Mouse (Mus musculus) heart, embryonic 12.5 days (tissue): Measurements from ENCODE around the gene Wbp2nl. TPM values are rescaled to one million over a fixed set of nuclear protein-coding genes. Genes with fewer than 3 reads are reported as not detected.
A peak's percentile ranks its signal among the peaks of the same experiment; 100 is the strongest.

Experiments used
- ATAC-seq: fragments of 200-750 bp; cut with Nextera tagmentation; 2 replicates; pipeline ENCODE4 v1.8.0; 2017; ENCODE audit warnings: moderate TSS enrichment, moderate library complexity; ENCODE audit not compliant: insufficient number of reproducible peaks, low FRiP score
- H3K27ac ChIP-seq: fragments of 300-500 bp; sonication (generic); 2 replicates; pipeline ENCODE4 v1.5.1; 2016; ENCODE audit warnings: mild to moderate bottlenecking, moderate library complexity; ENCODE audit not compliant: poor library complexity, severe bottlenecking
- H3K27me3 ChIP-seq: fragments of 300-500 bp; sonication (generic); replicated peaks from 2 replicates; pipeline ENCODE4 v1.6.1; 2016; ENCODE audit warnings: mild to moderate bottlenecking, moderate library complexity
- H3K36me3 ChIP-seq: fragments of 300-500 bp; sonication (generic); 2 replicates; pipeline ENCODE4 v1.6.1; 2016; ENCODE audit warnings: mild to moderate bottlenecking, moderate library complexity
- H3K4me1 ChIP-seq: fragments of 300-500 bp; sonication (generic); replicated peaks from 2 replicates; pipeline ENCODE4 v1.6.1; 2016; ENCODE audit warnings: mild to moderate bottlenecking
- H3K4me2 ChIP-seq: fragments of 300-500 bp; sonication (generic); 2 replicates; pipeline ENCODE4 v1.6.1; 2016; ENCODE audit warnings: mild to moderate bottlenecking, moderate library complexity
- H3K4me3 ChIP-seq: fragments of 300-500 bp; sonication (generic); 2 replicates; pipeline ENCODE4 v1.5.1; 2016; ENCODE audit warnings: mild to moderate bottlenecking
- H3K9ac ChIP-seq: fragments of 300-500 bp; sonication (generic); 2 replicates; pipeline ENCODE4 v1.6.1; 2016; ENCODE audit warnings: mild to moderate bottlenecking, moderate library complexity
- H3K9me3 ChIP-seq: fragments of 300-500 bp; sonication (generic); replicated peaks from 2 replicates; pipeline ENCODE4 v1.6.1; 2016; ENCODE audit warnings: mild to moderate bottlenecking, moderate library complexity
- WGBS: fragments of 180-500 bp; shearing (Covaris S2); methylation state at CpG from one replicate; pipeline ENCODE4 v1.1.7; 2016; 5-methylcytosine and 5-hydroxymethylcytosine counted together
- polyA plus RNA-seq: library from polyadenylated mRNA; unstranded; fragments of >200 nt; fragmentation: Nextera tagmentation; extraction: Ambion mirVana; gene quantifications from 2 replicates; pipeline ENCODE4 v1.2.1, GENCODE M21; 2016

Wbp2nl gene
- polyA plus RNA-seq, 1 experiment from 2014 or later: 0.66 TPM

DNA sequence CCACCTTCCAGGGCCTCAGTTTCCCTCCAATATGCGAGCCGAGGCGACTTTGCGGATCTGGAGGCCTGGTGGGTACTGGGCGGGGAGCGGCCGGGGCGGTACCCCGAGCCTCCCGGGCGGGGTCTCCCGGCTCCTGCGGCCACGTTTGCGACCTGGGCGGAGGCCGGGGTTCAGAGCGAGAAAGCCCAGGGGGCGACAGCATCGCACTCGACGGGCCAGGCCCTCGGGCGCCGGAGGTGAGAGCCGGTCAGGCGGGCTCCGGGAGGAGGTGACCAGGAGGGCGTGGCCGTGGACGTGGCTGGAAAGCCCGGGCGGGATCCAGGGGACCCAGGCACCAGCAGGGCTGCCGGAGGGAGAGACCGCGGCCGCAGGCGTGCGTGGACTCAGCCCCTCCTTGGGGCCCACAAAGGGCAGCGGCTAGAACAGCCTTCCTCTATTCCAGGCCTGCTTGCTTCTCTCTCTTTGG is 42.3 kb downstream of the Wbp2nl start:
- peaks cover 41% of the 10 kb centered on the region for H3K4me1 ChIP-seq
- WGBS: 2% methylated on average over 40 of the region's 40 CpGs
- ATAC-seq: peak; percentile 46
- peak overlapping the region; percentile 82 for H3K9ac ChIP-seq
- no peaks in the 10 kb centered on the region for H3K9me3 ChIP-seq
- peak overlapping the region; percentile 57 for H3K4me3 ChIP-seq
- peak overlapping the region; percentile 84 for H3K4me2 ChIP-seq
- no peaks in the 10 kb centered on the region for H3K27me3 ChIP-seq
- H3K27ac ChIP-seq: peak overlapping the region; percentile 71
- peaks cover 12% of the 10 kb centered on the region for H3K36me3 ChIP-seq

DNA sequence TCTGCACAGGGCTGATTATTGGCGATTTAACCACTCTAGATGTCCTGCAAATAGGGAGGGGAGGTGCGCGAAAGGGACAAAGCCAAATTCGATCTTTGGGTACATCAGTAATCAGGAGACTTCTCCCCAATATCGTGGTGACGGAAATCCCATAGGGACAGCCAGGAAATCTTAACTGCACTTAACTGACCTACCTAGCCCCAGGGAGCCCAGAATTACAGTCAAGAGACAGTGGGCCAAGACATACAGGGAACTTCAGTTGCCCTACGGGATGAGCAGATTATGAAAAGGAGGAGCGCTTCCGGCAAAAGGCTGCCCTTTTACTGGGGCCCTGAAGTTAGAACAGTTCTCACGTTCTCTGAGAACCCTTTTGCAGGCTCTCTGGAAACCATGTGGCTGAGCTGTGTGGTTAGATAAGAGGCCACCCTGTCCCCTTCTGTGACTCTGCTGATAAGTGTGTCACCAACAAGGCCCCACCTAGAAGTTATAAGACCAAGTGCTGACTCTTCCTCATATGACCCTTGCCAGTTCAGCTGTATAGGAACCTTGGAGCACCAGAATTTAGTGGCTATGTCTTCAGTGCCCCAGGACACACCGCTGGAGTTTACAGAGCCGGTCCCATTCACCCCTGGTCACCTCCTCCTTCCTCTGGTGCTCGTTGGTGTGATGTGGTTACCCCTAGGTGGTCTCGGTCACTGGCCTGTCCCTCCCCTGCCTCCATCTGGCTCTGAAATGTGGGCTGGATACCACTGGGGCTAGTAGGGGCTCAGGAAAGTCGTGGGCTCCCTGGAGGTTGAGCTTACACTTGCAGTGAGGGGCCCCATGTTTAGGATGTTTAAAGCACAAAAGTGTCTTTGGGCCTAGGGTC is 43.2 kb downstream of the Wbp2nl start:
- H3K4me1 ChIP-seq: peaks cover 44% of the 10 kb centered on the region
- peak; percentile 44 for ATAC-seq

DNA sequence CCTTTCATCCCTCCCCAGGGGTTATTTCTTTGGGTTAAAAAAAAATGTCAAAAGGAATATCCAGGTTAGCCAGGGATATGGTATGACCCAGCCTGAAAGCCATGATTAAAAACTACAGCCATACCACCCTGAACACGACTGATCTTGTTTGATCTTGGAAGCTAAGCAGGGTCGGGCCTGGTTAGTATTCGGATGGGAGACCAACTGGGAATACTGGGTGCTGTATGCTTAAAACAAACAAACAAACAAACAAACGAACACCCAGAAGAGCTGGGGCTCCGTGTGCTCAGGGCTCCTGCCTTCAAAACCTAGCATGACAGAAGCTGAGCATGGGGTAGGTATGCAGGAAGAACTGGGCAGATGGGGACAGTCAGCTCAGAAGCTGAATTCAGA is 43.8 kb downstream of the Wbp2nl start:
- no peak overlapping the region for H3K4me3 ChIP-seq
- peak overlapping the region; percentile 5; the same call in 1 of the 2 replicates for H3K4me2 ChIP-seq
- no peak overlapping the region for H3K9ac ChIP-seq
- H3K9me3 ChIP-seq: no peaks in the 10 kb centered on the region
- peaks cover 46% of the 10 kb centered on the region for H3K4me1 ChIP-seq
- H3K27ac ChIP-seq: peak overlapping the region; percentile 71
- 64% methylated on average over 5 of the region's 5 CpGs for WGBS
- no peaks in the 10 kb centered on the region for H3K27me3 ChIP-seq
- H3K36me3 ChIP-seq: peaks cover 8% of the 10 kb centered on the region
- no peak for ATAC-seq

More for the DNA sequence above, 43.2 kb downstream of the Wbp2nl start:
- Histone ChIP-seq H3K9me3 (no peaks in the 10 kb centered on the region), H3K4me3 (peak overlapping the region; percentile 57), H3K4me2 (peak overlapping the region; percentile 84), H3K27ac (peak overlapping the region; percentile 71), H3K27me3 (no peaks in the 10 kb centered on the region), H3K9ac (peak overlapping the region; percentile 82), H3K36me3 (0 out of 2 replicates have a peak, but pooled peaks cover 5% of the 10 kb centered on the region)
- 34% methylated on average over 15 of the region's 15 CpGs for WGBS

DNA sequence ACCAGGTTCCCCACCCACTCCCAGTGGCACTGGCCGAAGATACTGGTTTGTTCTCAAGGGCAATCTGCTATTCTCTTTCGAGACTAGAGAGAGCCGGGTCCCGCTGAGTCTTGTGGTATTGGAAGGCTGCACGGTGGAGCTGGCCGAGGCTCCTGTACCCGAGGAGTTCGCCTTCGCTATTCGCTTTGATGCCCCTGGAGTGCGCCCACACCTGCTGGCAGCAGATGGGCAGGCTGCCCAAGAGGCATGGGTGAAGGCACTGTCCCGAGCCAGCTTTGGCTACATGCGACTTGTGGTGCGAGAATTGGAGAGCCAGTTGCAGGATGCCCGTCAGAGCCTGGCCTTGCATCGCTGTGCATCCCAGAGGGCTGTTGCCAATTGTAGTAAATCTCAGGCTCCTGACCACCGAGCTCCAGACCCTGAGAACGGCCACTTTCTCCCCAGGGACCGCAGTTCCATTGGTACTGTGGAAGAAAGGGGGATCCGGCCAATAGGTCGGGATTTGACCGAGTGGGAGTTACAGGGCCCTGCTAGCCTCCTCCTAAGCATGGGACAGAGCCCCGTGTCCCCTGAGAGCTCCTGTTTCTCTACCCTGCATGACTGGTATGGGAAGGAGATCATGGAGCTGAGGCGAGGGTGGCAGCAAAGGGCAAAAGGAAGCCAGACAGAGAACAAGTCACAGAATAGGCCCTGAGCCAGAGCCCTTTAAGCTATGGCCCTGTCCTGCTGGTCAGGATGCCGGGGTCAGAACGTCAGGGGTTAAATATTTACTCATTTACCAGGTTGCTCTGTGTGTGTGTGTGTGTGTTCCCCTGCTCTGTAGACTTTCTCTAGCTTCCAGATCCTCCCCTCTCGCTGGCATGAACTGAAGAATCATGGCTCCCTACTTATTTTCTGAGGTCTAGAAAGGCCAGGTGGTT is 44.9 kb downstream of the Wbp2nl start:
- no peaks in the 10 kb centered on the region for H3K9me3 ChIP-seq
- peaks cover 45% of the 10 kb centered on the region for H3K4me1 ChIP-seq
- no peak overlapping the region for H3K4me3 ChIP-seq
- H3K27me3 ChIP-seq: no peaks in the 10 kb centered on the region
- H3K4me2 ChIP-seq: peak overlapping the region; percentile 37
- H3K9ac ChIP-seq: no peak overlapping the region
- no peak overlapping the region for H3K27ac ChIP-seq
- 88% methylated on average over 27 of the region's 27 CpGs for WGBS
- peaks cover 19% of the 10 kb centered on the region for H3K36me3 ChIP-seq
- no peak for ATAC-seq

DNA sequence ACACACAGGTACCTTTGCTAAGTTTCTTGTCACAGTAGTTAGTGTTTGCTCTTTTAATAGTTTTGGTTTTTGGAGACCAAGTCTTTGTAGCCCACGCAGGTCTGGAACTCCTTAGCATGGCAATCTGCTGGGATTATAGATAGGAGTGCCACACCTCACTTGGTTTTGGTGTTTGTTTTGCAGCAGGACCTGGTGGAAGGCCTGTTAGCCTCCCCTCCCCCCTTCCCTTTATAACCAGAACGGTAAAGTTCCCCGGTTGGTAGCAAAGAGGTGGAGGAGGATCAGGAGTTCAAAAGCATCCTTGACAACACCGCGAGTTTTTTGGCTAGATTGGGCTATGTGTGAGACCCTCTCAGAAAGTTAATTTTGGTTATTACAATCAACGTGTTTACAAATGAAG is 46.2 kb downstream of the Wbp2nl start:
- no peak for ATAC-seq
- Histone ChIP-seq H3K9me3 (no peaks in the 10 kb centered on the region), H3K4me2 (peak overlapping the region; percentile 90), H3K4me1 (peaks cover 39% of the 10 kb centered on the region), H3K4me3 (no peak overlapping the region; the same call in 1 of the 2 replicates), H3K36me3 (peaks cover 33% of the 10 kb centered on the region), H3K27ac (no peak overlapping the region), H3K27me3 (no peaks in the 10 kb centered on the region), H3K9ac (no peak overlapping the region)
- 87% methylated on average over 6 of the region's 6 CpGs for WGBS

DNA sequence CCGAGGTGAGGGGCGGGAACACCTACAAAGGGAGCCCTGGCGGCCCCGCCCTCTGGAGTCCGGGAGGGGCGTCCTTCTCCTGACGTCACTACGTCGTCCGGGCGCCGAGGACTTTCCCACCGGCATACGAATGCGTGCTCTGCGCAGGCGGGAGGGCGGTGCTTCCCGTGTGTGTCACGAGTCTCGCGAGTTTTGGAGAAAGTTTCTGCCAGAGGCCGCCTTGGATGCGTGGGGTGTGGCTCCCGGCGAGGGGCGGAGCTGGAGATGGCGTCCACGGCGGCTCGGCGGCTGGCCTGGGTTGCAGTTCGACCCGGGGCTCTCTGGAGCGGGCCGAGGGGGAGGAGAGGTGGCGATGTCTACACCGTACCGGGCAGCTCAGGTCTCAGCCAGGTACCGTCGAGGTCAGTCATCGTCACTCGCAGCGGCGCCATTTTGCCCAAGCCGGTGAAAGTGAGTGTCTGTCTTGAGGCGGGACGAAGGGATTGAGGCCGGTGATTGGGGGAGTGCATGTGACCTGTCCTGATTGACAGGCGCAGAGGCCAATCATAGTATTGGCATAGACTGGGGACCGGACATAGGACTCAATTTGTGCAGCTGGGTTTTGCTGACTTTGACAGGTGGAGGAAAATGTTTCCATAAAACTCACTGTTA is 47.2 kb downstream of the Wbp2nl start:
- under 1% methylated on average over 51 of the region's 51 CpGs for WGBS
- H3K9ac ChIP-seq: peak overlapping the region; percentile 79
- peak overlapping the region; percentile 83 for H3K27ac ChIP-seq
- peaks cover 32% of the 10 kb centered on the region for H3K4me1 ChIP-seq
- H3K4me2 ChIP-seq: peak overlapping the region; percentile 90
- no peaks in the 10 kb centered on the region for H3K27me3 ChIP-seq
- H3K36me3 ChIP-seq: peaks cover 42% of the 10 kb centered on the region
- no peaks in the 10 kb centered on the region for H3K9me3 ChIP-seq
- peak; percentile 95 for ATAC-seq
- H3K4me3 ChIP-seq: peak overlapping the region; percentile 70

DNA sequence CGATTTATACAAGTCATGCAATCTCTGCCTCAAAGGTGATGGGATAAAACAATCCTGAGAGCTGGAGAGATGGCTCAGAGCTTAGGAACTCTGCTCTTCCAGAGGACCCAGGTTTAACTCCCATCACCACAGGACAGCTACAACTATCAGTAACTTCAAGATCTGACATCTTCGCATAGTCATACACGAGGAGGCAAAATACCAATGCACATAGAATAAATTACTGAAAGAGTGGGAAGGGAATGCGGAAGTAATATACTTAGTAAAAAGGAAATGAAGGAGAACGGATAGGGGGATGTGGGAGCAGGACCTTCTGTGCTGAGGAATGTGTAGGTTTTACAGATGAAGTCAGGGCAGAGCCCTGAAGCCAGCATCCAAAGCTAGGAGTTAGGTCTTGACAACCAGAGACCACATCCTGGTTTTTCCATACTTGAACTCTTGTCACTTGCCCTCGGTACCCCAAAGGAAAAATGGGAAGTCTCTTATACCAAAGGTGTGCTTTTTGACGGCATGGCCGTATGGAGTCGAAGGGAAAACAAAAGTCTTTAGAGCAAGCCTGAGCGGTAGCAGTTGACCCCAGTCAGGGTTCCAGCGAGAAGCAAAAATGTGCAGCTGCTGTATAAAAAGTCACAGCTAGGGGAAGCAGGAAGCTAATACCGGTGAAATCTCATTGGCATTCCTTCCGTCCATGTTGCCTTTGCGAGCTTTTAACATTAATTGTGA is 48.0 kb downstream of the Wbp2nl start:
- 47% methylated on average over 14 of the region's 14 CpGs for WGBS
- Histone ChIP-seq H3K9me3 (no peaks in the 10 kb centered on the region), H3K4me2 (peak overlapping the region; percentile 90), H3K27ac (peak overlapping the region; percentile 80), H3K36me3 (peaks cover 45% of the 10 kb centered on the region), H3K9ac (peak overlapping the region; percentile 79), H3K4me1 (peaks cover 31% of the 10 kb centered on the region), H3K4me3 (peak overlapping the region; percentile 70), H3K27me3 (no peaks in the 10 kb centered on the region)
- no peak for ATAC-seq

DNA sequence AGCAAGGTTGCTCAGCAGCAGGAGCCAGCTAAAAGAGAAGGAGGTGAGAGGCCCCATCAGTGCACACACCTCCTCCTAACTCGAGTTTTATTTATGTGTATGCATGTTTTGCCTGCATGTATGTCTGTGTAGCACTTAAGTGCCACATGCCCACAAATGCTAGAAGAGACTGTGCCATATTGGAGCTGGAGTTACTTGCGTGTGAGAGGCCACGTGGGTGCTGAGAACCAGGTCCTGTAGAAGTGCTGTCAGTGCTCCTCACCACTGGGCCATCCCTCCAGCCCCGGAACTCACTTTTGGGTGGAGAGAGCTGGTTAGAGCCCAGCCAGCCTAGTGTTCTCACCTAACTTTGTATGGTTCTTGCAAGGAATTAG is 48.5 kb downstream of the Wbp2nl start:
- Histone ChIP-seq H3K4me2 (peak overlapping the region; percentile 90), H3K9me3 (no peaks in the 10 kb centered on the region), H3K9ac (peak overlapping the region; percentile 79), H3K36me3 (peaks cover 45% of the 10 kb centered on the region), H3K27me3 (no peaks in the 10 kb centered on the region), H3K27ac (peak overlapping the region; percentile 80; the same call in 1 of the 2 replicates), H3K4me1 (peaks cover 31% of the 10 kb centered on the region), H3K4me3 (peak overlapping the region; percentile 70)
- WGBS: 79% methylated on average over 4 of the region's 4 CpGs
- ATAC-seq: no peak

DNA sequence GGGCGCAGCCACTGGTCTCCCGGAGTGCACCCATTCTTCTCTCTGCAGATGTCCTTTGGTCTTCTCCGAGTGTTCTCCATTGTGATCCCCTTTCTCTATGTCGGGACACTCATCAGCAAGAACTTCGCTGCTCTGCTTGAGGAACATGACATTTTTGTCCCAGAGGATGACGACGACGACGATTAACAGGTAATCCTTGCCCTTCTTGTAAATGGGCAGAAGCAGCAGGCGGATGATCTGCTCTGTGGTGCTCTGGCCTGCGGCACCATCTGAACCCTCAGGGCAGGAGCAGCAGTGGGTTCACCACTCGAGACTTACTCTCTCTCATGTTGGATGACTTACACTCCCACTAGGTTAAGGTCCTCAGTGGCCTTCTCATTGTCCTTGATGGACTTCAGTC is 49.1 kb downstream of the Wbp2nl start:
- H3K27me3 ChIP-seq: no peaks in the 10 kb centered on the region
- H3K9ac ChIP-seq: 0 out of 2 replicates have a peak overlapping the region, but pooled peaks have one; percentile 8
- peaks cover 45% of the 10 kb centered on the region for H3K36me3 ChIP-seq
- no peak overlapping the region for H3K27ac ChIP-seq
- no peaks in the 10 kb centered on the region for H3K9me3 ChIP-seq
- H3K4me1 ChIP-seq: peaks cover 33% of the 10 kb centered on the region
- no peak overlapping the region for H3K4me3 ChIP-seq
- peak overlapping the region; percentile 90; the same call in 1 of the 2 replicates for H3K4me2 ChIP-seq
- 92% methylated on average over 12 of the region's 12 CpGs for WGBS
- no peak for ATAC-seq
